Mouse (Mus musculus) forebrain, embryonic 12.5 days (tissue): ENCODE measurements around the gene Prmt3. TPM values are rescaled to one million over a fixed set of nuclear protein-coding genes. Genes with fewer than 3 reads are reported as not detected.
A peak's percentile ranks its signal among the peaks of the same experiment; 100 is the strongest.

ENCODE experiments used
- ATAC-seq: fragments of 200-750 bp; cut with Nextera tagmentation; 2 replicates; pipeline ENCODE4 v1.8.0; 2017; ENCODE audit warnings: moderate TSS enrichment; ENCODE audit not compliant: low FRiP score
- H3K27ac ChIP-seq: fragments of 300-500 bp; sonication (generic); 2 replicates; pipeline ENCODE4 v1.5.1; 2016; ENCODE audit warnings: mild to moderate bottlenecking
- H3K27me3 ChIP-seq: fragments of 300-500 bp; sonication (generic); 2 replicates; pipeline ENCODE4 v1.6.1; 2016; ENCODE audit warnings: mild to moderate bottlenecking
- H3K36me3 ChIP-seq: fragments of 300-500 bp; sonication (generic); replicated peaks from 2 replicates; pipeline ENCODE4 v1.6.1; 2016; ENCODE audit warnings: mild to moderate bottlenecking
- H3K4me1 ChIP-seq: fragments of 300-500 bp; sonication (generic); 2 replicates; pipeline ENCODE4 v1.6.1; 2016
- H3K4me2 ChIP-seq: fragments of 300-500 bp; sonication (generic); 2 replicates; pipeline ENCODE4 v1.6.1; 2016; ENCODE audit warnings: mild to moderate bottlenecking, moderate library complexity
- H3K4me3 ChIP-seq: fragments of 300-500 bp; sonication (generic); replicated peaks from 2 replicates; pipeline ENCODE4 v1.5.1; 2016; ENCODE audit warnings: mild to moderate bottlenecking
- H3K9ac ChIP-seq: fragments of 300-500 bp; sonication (generic); 2 replicates; pipeline ENCODE4 v1.6.1; 2016; ENCODE audit warnings: mild to moderate bottlenecking
- H3K9me3 ChIP-seq: fragments of 300-500 bp; sonication (generic); 2 replicates; pipeline ENCODE4 v1.6.1; 2016
- WGBS: fragments of 180-500 bp; shearing (Covaris S2); methylation state at CpG from one replicate; pipeline ENCODE4 v1.1.7; 2016; 5-methylcytosine and 5-hydroxymethylcytosine counted together
- polyA plus RNA-seq: library from polyadenylated mRNA; unstranded; fragments of >200 nt; fragmentation: Nextera tagmentation; extraction: Ambion mirVana; gene quantifications from 2 replicates; pipeline ENCODE4 v1.2.1, GENCODE M21; 2016

Prmt3 gene
- polyA plus RNA-seq, 1 experiment from 2014 or later = 60.1 TPM

DNA sequence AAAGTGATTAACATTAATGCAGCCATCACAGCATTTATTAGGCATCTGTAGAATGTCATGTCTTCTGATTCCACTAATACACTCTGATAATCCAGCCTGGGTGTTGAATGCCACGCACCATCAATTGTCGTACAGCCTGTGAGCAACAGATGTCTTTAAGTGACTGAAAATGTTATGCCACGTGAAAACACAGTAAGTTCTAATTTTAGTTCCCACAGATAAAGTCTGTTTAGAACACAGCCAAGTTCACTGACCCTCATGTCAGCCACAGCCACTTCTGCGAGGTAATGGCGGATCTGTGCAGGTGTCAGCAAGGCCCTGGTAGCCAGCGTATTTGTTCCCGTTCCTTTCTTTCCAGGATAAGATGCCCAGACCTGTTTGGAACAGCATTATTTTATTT is 12.0 kb upstream of the Prmt3 start:
- Histone ChIP-seq H3K36me3 (no peaks in the 10 kb centered on the region), H3K9ac (no peak overlapping the region), H3K27ac (no peak overlapping the region), H3K27me3 (peaks cover 75% of the 10 kb centered on the region), H3K4me1 (peaks cover 7% of the 10 kb centered on the region; the same call in 1 of the 2 replicates), H3K4me3 (no peak overlapping the region), H3K9me3 (no peaks in the 10 kb centered on the region), H3K4me2 (no peak overlapping the region)
- WGBS = 93% methylated on average over 7 of the region's 7 CpGs
- no peak for ATAC-seq

DNA sequence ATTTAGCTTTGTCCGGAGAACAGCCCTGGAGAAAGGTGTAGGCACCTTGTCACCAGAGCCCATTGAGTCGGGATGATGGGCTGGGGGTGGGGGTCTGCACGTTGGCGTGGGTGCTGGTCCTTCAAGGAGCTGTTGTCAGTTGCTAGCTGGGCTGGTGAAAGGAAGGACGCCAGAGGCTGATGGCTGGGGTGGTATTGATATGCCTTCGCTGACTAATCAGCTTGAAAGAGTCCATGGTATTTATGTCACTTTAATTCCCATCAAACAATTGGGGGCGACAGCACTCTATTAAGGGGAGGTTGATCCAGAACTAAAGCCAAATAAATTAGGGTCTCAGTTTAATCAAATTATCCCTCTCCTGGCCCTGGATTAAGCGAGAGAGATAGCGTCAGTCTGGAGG is 9.6 kb upstream of the Prmt3 start:
- ATAC-seq = no peak
- H3K4me3 ChIP-seq = no peak overlapping the region
- 11% methylated on average over 9 of the region's 9 CpGs for WGBS
- H3K27me3 ChIP-seq = peaks cover 70% of the 10 kb centered on the region
- no peak overlapping the region for H3K4me2 ChIP-seq
- H3K4me1 ChIP-seq = peaks cover 7% of the 10 kb centered on the region; the same call in 1 of the 2 replicates
- H3K9ac ChIP-seq = no peak overlapping the region
- H3K36me3 ChIP-seq = no peaks in the 10 kb centered on the region
- H3K27ac ChIP-seq = no peak overlapping the region
- H3K9me3 ChIP-seq = no peaks in the 10 kb centered on the region

DNA sequence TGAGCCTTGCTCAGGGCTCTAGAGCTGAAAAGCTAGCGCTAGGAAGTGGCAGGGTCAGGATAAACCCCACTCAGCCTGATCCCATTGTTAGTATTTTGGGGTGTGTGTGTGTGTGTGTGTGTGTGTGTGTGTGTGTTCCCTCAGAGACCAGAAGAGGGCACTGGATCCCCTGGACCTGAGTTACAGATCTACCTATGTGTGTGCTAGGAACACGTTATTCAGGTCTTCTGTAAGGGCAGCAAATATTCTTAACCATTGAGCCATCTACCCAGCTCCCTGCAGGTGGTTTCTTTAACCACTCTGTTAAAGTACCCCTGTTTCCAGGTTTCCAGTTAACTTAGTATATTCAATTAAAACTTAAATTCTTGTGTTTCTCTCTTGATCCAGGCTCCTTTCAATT is 3.8 kb upstream of the Prmt3 start:
- Histone ChIP-seq H3K4me1 (peaks cover 8% of the 10 kb centered on the region), H3K4me2 (no peak overlapping the region), H3K27me3 (peaks cover 42% of the 10 kb centered on the region), H3K9me3 (no peaks in the 10 kb centered on the region), H3K36me3 (no peaks in the 10 kb centered on the region), H3K27ac (no peak overlapping the region), H3K9ac (no peak overlapping the region), H3K4me3 (no peak overlapping the region)
- no peak for ATAC-seq
- 93% methylated on average over 2 of the region's 2 CpGs for WGBS

GRCm38 (mm10) chr7:49777585-49777984 is 561 bp upstream of the Prmt3 start:
- Histone ChIP-seq H3K36me3 (peaks cover 12% of the 10 kb centered on the region), H3K4me1 (peaks cover 20% of the 10 kb centered on the region), H3K9me3 (no peaks in the 10 kb centered on the region), H3K27ac (no peak overlapping the region), H3K27me3 (peaks cover 17% of the 10 kb centered on the region; the same call in 1 of the 2 replicates), H3K4me3 (no peak overlapping the region), H3K4me2 (no peak overlapping the region), H3K9ac (no peak overlapping the region)
- ATAC-seq = 0 out of 2 replicates have a peak, but pooled peaks have one; percentile 5
- WGBS = 54% methylated on average over 3 of the region's 3 CpGs

DNA sequence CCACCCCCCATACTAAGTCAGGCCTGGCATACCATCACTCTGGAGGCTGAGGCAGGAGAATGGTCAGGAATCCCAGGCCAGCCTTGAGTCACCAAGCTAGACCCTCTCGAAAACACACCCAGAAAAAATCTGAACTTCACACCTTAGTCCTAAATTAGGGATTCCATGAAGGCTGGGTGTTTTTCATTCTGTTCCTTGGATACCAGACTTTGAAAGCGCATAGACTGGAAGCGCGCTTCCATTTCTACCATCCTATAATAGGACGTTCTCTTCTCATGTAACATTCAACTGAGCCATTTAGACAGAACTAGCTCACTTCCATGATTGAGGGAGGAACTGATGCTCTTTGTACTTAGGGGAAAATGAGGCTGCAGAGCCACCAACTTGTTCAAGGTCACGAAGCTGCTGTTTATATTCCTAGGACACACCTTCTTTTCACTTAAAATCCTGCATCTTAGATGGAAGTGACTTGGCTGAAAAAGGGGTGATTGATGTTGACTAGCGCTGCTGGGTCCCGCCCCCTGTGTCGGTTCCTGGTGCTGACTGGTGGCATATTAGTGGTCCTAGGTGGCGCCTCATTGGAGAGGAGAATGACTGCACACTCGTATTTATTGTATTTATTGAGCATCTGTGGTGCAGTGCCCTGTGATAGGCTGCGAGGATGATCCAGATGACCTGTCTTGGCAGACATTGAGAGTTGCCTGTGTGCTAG is 914 bp downstream of the Prmt3 start:
- no peak overlapping the region for H3K27ac ChIP-seq
- H3K4me3 ChIP-seq = peak overlapping the region; percentile 82
- H3K4me2 ChIP-seq = peak overlapping the region; percentile 85
- ATAC-seq = no peak
- 76% methylated on average over 12 of the region's 12 CpGs for WGBS
- H3K36me3 ChIP-seq = peaks cover 23% of the 10 kb centered on the region
- no peaks in the 10 kb centered on the region for H3K9me3 ChIP-seq
- H3K27me3 ChIP-seq = peaks cover 14% of the 10 kb centered on the region; the same call in 1 of the 2 replicates
- H3K4me1 ChIP-seq = peaks cover 20% of the 10 kb centered on the region
- peak overlapping the region; percentile 78; the same call in 1 of the 2 replicates for H3K9ac ChIP-seq

DNA sequence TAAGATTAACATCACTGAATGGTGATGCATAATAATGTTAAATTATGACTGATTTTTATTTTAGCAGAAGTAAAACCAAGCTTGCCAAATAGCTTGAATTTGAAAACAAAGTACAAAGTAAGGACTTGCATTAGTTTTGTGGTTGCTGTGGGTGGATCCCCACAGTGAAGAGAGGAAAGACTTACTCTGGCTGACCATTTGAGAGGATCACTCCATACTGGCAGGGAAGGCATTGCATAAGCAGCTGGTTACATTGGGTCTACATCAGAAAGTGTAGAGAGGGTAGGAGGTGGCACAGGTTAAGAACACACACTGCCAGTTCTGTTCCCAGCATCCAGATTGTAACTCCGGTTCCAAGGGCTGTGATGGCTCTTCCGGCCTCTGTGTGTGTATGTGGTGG is 4.9 kb downstream of the Prmt3 start:
- Histone ChIP-seq H3K9ac (no peak overlapping the region), H3K36me3 (peaks cover 30% of the 10 kb centered on the region), H3K27ac (no peak overlapping the region), H3K9me3 (no peaks in the 10 kb centered on the region), H3K4me3 (no peak overlapping the region), H3K4me2 (no peak overlapping the region), H3K4me1 (peaks cover 20% of the 10 kb centered on the region), H3K27me3 (no peaks in the 10 kb centered on the region)
- no peak for ATAC-seq
- WGBS = 92% methylated on average over 2 of the region's 2 CpGs

GRCm38 (mm10) chr7:49785141-49785540 is 7.0 kb downstream of the Prmt3 start:
- Histone ChIP-seq H3K9me3 (no peaks in the 10 kb centered on the region), H3K4me3 (no peak overlapping the region), H3K4me2 (no peak overlapping the region), H3K36me3 (peaks cover 46% of the 10 kb centered on the region), H3K9ac (no peak overlapping the region), H3K27me3 (no peaks in the 10 kb centered on the region), H3K27ac (no peak overlapping the region), H3K4me1 (peaks cover 4% of the 10 kb centered on the region; the same call in 1 of the 2 replicates)
- ATAC-seq = no peak
- WGBS = 96% methylated on average over 7 of the region's 7 CpGs

- Histone ChIP-seq H3K36me3 (peaks cover 56% of the 10 kb centered on the region), H3K4me3 (no peak overlapping the region), H3K4me1 (no peaks in the 10 kb centered on the region; the same call in 1 of the 2 replicates), H3K27ac (no peak overlapping the region), H3K27me3 (no peaks in the 10 kb centered on the region), H3K9ac (no peak overlapping the region), H3K9me3 (no peaks in the 10 kb centered on the region), H3K4me2 (no peak overlapping the region)
- peak; percentile 53; the same call in 1 of the 2 replicates for ATAC-seq
- 66% methylated on average over 12 of the region's 12 CpGs for WGBS
These were observed 8.7 kb downstream of the Prmt3 start for GRCm38 (mm10) chr7:49786618-49787382.

DNA sequence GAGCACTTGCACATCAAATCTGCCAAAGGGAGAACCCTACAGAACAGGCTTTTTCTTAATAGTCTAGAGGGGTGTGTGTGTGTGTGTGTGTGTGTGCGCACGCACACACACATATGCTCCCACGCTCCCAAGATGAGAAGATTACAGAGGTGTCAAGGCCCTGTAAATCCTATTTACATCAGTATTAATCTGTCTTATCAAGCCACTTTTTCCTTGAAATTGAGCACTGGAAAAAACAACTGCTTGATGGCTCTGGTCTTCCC is 9.2 kb downstream of the Prmt3 start:
- ATAC-seq = no peak
- Histone ChIP-seq H3K36me3 (peaks cover 52% of the 10 kb centered on the region), H3K27me3 (no peaks in the 10 kb centered on the region), H3K9me3 (no peaks in the 10 kb centered on the region), H3K27ac (no peak overlapping the region), H3K4me3 (no peak overlapping the region), H3K9ac (no peak overlapping the region), H3K4me1 (no peaks in the 10 kb centered on the region; the same call in 1 of the 2 replicates), H3K4me2 (no peak overlapping the region)
- WGBS = 95% methylated on average over 3 of the region's 3 CpGs

DNA sequence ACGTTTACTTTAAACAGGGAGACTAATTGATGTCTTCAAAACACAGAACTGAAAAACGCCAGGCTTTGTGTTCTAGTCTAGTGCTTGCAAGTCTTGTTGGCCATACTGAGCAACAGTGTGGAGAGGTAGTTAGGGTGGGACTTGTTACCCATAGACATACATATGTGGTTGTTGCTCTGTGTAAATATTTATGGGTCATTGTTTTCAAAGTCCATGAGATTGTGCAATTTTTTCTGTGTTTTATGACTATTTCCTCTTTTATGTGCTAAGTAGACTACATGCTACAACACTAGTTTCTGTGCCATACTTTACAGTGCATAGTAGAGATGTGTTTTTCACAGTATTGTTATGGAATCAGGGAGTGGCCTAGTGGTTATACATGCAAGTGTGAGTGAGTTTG is 16.2 kb downstream of the Prmt3 start:
- Histone ChIP-seq H3K27ac (no peak overlapping the region), H3K36me3 (peaks cover 51% of the 10 kb centered on the region), H3K27me3 (no peaks in the 10 kb centered on the region), H3K9me3 (no peaks in the 10 kb centered on the region), H3K4me2 (no peak overlapping the region), H3K9ac (no peak overlapping the region), H3K4me3 (no peak overlapping the region), H3K4me1 (no peaks in the 10 kb centered on the region; the same call in 1 of the 2 replicates)
- 86% methylated on average over 2 of the region's 2 CpGs for WGBS
- no peak for ATAC-seq

DNA sequence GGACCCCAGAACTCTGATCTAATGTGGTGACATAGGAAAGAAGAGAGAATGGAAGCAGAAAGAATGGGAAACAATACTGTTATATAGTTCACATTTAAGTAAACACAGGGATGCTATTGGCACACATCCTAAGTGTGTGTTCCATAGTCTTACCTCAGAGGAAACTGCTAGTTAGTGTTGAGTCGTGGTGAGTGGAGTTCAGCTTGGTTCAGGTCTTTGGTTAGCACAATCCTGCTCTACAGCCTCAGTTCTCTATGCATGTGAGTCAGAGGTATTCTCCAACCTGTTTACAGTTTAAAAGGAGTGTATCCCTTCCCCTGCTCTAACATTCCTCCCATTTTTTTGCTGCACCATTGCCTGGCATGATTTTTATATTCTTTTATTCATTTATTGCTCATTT is 19.0 kb downstream of the Prmt3 start:
- no peaks in the 10 kb centered on the region for H3K27me3 ChIP-seq
- no peak for ATAC-seq
- H3K9me3 ChIP-seq = no peaks in the 10 kb centered on the region
- no peak overlapping the region for H3K9ac ChIP-seq
- no peak overlapping the region for H3K27ac ChIP-seq
- no peaks in the 10 kb centered on the region for H3K4me1 ChIP-seq
- no peak overlapping the region for H3K4me2 ChIP-seq
- WGBS = 79% methylated on average over 1 of the region's 1 CpGs
- H3K4me3 ChIP-seq = no peak overlapping the region
- H3K36me3 ChIP-seq = peaks cover 38% of the 10 kb centered on the region

DNA sequence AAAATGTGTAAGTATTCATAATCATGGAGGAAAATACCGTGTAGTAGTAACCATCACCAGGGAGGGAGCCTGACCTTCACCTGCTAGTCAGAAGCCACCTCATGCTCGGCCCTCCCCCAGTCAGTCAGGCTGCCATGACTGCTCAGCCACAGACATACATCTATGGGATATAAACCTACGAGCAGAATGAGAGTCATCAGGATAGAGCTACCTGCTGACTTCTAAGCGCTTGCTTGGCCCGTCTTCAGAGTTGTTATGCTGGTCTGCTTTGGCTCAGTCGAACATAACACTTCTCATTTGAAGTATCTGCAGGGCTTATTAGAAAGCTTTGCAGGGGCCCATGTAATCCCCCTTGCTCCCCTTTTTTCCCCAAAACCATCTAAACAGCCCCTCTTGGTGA is 25.4 kb downstream of the Prmt3 start:
- H3K4me1 ChIP-seq = no peaks in the 10 kb centered on the region
- 88% methylated on average over 6 of the region's 6 CpGs for WGBS
- no peak overlapping the region for H3K4me3 ChIP-seq
- peaks cover 33% of the 10 kb centered on the region for H3K36me3 ChIP-seq
- no peak for ATAC-seq
- H3K27ac ChIP-seq = no peak overlapping the region
- H3K9me3 ChIP-seq = no peaks in the 10 kb centered on the region
- no peaks in the 10 kb centered on the region for H3K27me3 ChIP-seq
- no peak overlapping the region for H3K9ac ChIP-seq
- no peak overlapping the region for H3K4me2 ChIP-seq
